ENCODE assay signal across 8 mouse cellular contexts in the genomic region with DNA sequence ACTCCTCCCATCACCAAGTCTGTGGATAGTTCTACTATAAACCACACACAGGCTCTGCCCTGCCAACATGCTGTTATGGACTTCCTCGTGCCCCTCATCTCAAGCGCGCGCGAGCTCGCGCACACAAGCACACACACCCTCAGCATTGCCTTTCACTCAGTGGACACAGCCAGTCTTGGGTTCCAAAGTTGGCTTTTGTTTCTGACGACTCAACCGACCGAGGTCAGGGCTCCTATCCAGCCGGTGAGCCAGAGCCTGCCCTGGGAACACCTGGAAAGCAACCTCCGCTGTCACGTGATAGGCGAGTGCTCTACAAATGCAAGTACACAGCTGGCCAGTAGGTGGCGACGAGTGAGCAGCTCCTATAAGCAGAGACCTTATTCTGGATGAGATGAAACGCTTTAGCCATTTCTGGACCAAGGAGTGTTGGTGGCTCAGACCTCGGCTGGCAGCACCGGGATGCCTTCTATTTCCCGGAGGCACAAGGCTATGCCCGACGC. TPM values are rescaled to one million over a fixed set of nuclear protein-coding genes. Genes with fewer than 3 reads are reported as not detected.
A peak's percentile ranks its signal among the peaks of the same experiment; 100 is the strongest.
DNase-seq lines count a peak whose midpoint lies in the region; ATAC-seq and TF ChIP-seq lines count a peak whose summit lies in the region.

No protein-coding gene starts in this region.

- H3K4me2 ChIP-seq in hindbrain, embryonic 14.5 days (replicated peaks), result peak overlapping the region; percentile 50

- H3K9ac ChIP-seq in hindbrain, embryonic 14.5 days, result no peak overlapping the region; the same call in 1 of the 2 replicates

- in situ Hi-C loops in Patski (cut with MboI; ENCODE audit: low pct_unique_long_range_greater_than_20kb), result no loop called here

- H3K9me3 ChIP-seq in hindbrain, embryonic 14.5 days (ENCODE audit: control insufficient read depth, low read length), result no peaks in the 10 kb centered on the region

- POLR2A ChIA-PET in Patski (lab: Charles Lee), result no interaction called here

- peak; percentile 87 for TF ChIP-seq CTCF in Patski (IDR thresholded peaks at IDR 0.05)

- CTCF ChIA-PET in Patski (lab: Charles Lee), result interaction anchor here (0.8 to 2.0 kb wide), 10 partner anchors 10 to 178 kb away, joined by 3 to 6 read pairs (median 4); no protein-coding TSS in a partner anchor

- no peaks in the 10 kb centered on the region for H3K4me1 ChIP-seq in hindbrain, embryonic 14.5 days (replicated peaks; ENCODE audit: control insufficient read depth, insufficient read depth, low read length)

- ATAC-seq in Patski, result peak; percentile 85
- ATAC-seq in hindbrain, embryonic 14.5 days (ENCODE audit: low FRiP score), result peak; percentile 59; the same call in 1 of the 2 replicates

- no peak overlapping the region for H3K27ac ChIP-seq in hindbrain, embryonic 14.5 days

- no peak for DNase-seq in Patski (ENCODE audit: low read depth, low spot score)
- DNase-seq in cerebellum, postnatal 14 days, result peak; percentile 90 to 93
- DNase-seq in frontal cortex, postnatal 25 days (ENCODE audit: low spot score in 2 of 2), result peak; percentile 65 to 73
- peak; percentile 68 for DNase-seq in hindbrain, embryonic 14.5 days (ENCODE audit: low spot score)
- peak; percentile 65 to 75 for DNase-seq in layer of hippocampus, postnatal 25 days (ENCODE audit: extremely low spot score in 1 of 2, low spot score in 1 of 2)
- peak; percentile 85 for DNase-seq in lung, postnatal 14 days
- peak; percentile 84 for DNase-seq in retina, embryonic 14.5 days (ENCODE audit: low spot score)
- DNase-seq in thymus, postnatal 36 days, result peak; percentile 75

- peaks cover 32% of the 10 kb centered on the region for H3K36me3 ChIP-seq in hindbrain, embryonic 14.5 days (replicated peaks; ENCODE audit: control insufficient read depth, insufficient read depth)

- WGBS in hindbrain, embryonic 14.5 days, result 23% methylated on average over 22 of the region's 22 CpGs

- peak overlapping the region; percentile 19 for H3K4me3 ChIP-seq in hindbrain, embryonic 14.5 days (replicated peaks; ENCODE audit: low read length)

- H3K27me3 ChIP-seq in Patski, result no peaks in the 10 kb centered on the region
- H3K27me3 ChIP-seq in hindbrain, embryonic 14.5 days (ENCODE audit: control insufficient read depth, insufficient read depth, low read length), result peaks cover 6% of the 10 kb centered on the region; the same call in 1 of the 2 replicates

RNA-seq across cellular contexts. Expression of a gene that starts 14.3 kb away (rescaled TPM):
- polyA plus RNA-seq in Patski (2021), result 2.8 TPM
- polyA plus RNA-seq in hindbrain, embryonic 14.5 days (2014; fragmentation: Nextera tagmentation; extraction: Ambion mirVana), result 8.6 and 9.7 TPM in 2 replicates
- total RNA-seq in layer of hippocampus, postnatal 25 days (2021), result 1 to 10 TPM; 3.9 to 5.5 TPM

RNA-seq across cellular contexts. Expression of a gene that starts 31.5 kb away (rescaled TPM):
- not detected for polyA plus RNA-seq in Patski (2021)
- not detected in 2 replicates for polyA plus RNA-seq in hindbrain, embryonic 14.5 days (2014; fragmentation: Nextera tagmentation; extraction: Ambion mirVana)
- total RNA-seq in layer of hippocampus, postnatal 25 days (2021), result not detected

RNA-seq across cellular contexts. Expression of a gene that starts 38.4 kb away (rescaled TPM):
- not detected for polyA plus RNA-seq in Patski (2021)
- 0.27 TPM in 1 of 2 replicates, not detected in the other for polyA plus RNA-seq in hindbrain, embryonic 14.5 days (2014; fragmentation: Nextera tagmentation; extraction: Ambion mirVana)
- total RNA-seq in layer of hippocampus, postnatal 25 days (2021), result not detected
